Mouse (Mus musculus): ENCODE measurements around the gene Slc25a16.

Slc25a16 gene

GRCm38 (mm10) chr10:62919925-62920765, at the start of gene Slc25a16:
Gene Slc25a16, plus strand, starts transcription at chr10:62920633.
- in situ Hi-C loops (cut with MboI, MseI), result no loop called here

- in situ Hi-C loops (cut with MboI, MseI), result no loop called here
These were observed 45.6 kb upstream of the Slc25a16 start for GRCm38 (mm10) chr10:62874828-62875227.

- in situ Hi-C loops (cut with MboI, MseI), result no loop called here
These were observed 44.9 kb upstream of the Slc25a16 start for GRCm38 (mm10) chr10:62875565-62875964.

GRCm38 (mm10) chr10:62878056-62878455, 42.4 kb upstream of the Slc25a16 start:
- in situ Hi-C loops (cut with MboI, MseI), result no loop called here

- in situ Hi-C loops (cut with MboI, MseI), result no loop called here
These were observed 39.2 kb upstream of the Slc25a16 start for GRCm38 (mm10) chr10:62881211-62881610.

GRCm38 (mm10) chr10:62883933-62884372, 36.5 kb upstream of the Slc25a16 start:
- in situ Hi-C loops (cut with MboI, MseI), result no loop called here

- in situ Hi-C loops (cut with MboI, MseI), result no loop called here
These were observed 35.9 kb upstream of the Slc25a16 start for GRCm38 (mm10) chr10:62884517-62884916.

- in situ Hi-C loops (cut with MboI, MseI), result no loop called here
These were observed 35.0 kb upstream of the Slc25a16 start for GRCm38 (mm10) chr10:62885460-62885859.

- in situ Hi-C loops (cut with MboI, MseI), result no loop called here
These were observed 34.2 kb upstream of the Slc25a16 start for GRCm38 (mm10) chr10:62885969-62886798.

- in situ Hi-C loops (cut with MboI, MseI), result no loop called here
These were observed 33.4 kb upstream of the Slc25a16 start for GRCm38 (mm10) chr10:62886799-62887591.

- in situ Hi-C loops (cut with MboI, MseI), result loop anchor here (5.0 kb wide), 1 partner anchor 84 kb away; no protein-coding TSS in a partner anchor
These were observed 29.4 kb upstream of the Slc25a16 start for GRCm38 (mm10) chr10:62891025-62891424.

GRCm38 (mm10) chr10:62892549-62893232, 27.7 kb upstream of the Slc25a16 start:
- in situ Hi-C loops (cut with MboI, MseI), result loop anchor here (5.0 kb wide), 1 partner anchor 85 kb away; no protein-coding TSS in a partner anchor

- in situ Hi-C loops (cut with MboI, MseI), result loop anchor here (5.0 kb wide), 1 partner anchor 86 kb away; no protein-coding TSS in a partner anchor
These were observed 27.0 kb upstream of the Slc25a16 start for GRCm38 (mm10) chr10:62893356-62893884.

- in situ Hi-C loops (cut with MboI, MseI), result loop anchor here (5.0 kb wide), 1 partner anchor 87 kb away; no protein-coding TSS in a partner anchor
These were observed 26.0 kb upstream of the Slc25a16 start for GRCm38 (mm10) chr10:62894447-62894846.

- in situ Hi-C loops (cut with MboI, MseI), result no loop called here
These were observed 25.0 kb upstream of the Slc25a16 start for GRCm38 (mm10) chr10:62895386-62895785.

GRCm38 (mm10) chr10:62896035-62896434, 24.4 kb upstream of the Slc25a16 start:
- in situ Hi-C loops (cut with MboI, MseI), result no loop called here

- in situ Hi-C loops (cut with MboI, MseI), result no loop called here
These were observed 23.7 kb upstream of the Slc25a16 start for GRCm38 (mm10) chr10:62896774-62897173.

- in situ Hi-C loops (cut with MboI, MseI), result no loop called here
These were observed 23.0 kb upstream of the Slc25a16 start for GRCm38 (mm10) chr10:62897437-62897836.

- in situ Hi-C loops (cut with MboI, MseI), result no loop called here
These were observed 22.4 kb upstream of the Slc25a16 start for GRCm38 (mm10) chr10:62898061-62898460.

- in situ Hi-C loops (cut with MboI, MseI), result no loop called here
These were observed 20.3 kb upstream of the Slc25a16 start for GRCm38 (mm10) chr10:62900144-62900543.
